Comparison of ENCODE assay signal across 19 mouse cellular contexts in genomic region chr11:114540503-114540902, GRCm38 (mm10).
DNase-seq lines count a peak whose midpoint lies in the region; ATAC-seq and TF ChIP-seq lines count a peak whose summit lies in the region.
"Had no signal": no experiment of that assay in that cellular context is flagged by ENCODE, and none has a peak within 500 bp of the region (broad histone marks: within the 10 kb centered on the region; RNA-seq: fewer than 3 reads in every experiment).

No protein-coding gene starts in this region.

- no peak overlapping the region for H3K4me2 ChIP-seq in intestine, postnatal 0 days (replicated peaks; ENCODE audit: low read depth)
- H3K4me2 ChIP-seq in intestine, embryonic 16.5 days (ENCODE audit: low read depth, low read length): no peak overlapping the region
- H3K4me2 ChIP-seq: hindbrain, embryonic 13.5 days; liver, embryonic 13.5 days; neural tube, embryonic 12.5 days had no signal

- ATAC-seq in intestine, postnatal 0 days: no peak
- ATAC-seq in intestine, embryonic 16.5 days: no peak

- H3K4me3 ChIP-seq in intestine, postnatal 0 days (ENCODE audit: low read depth, low read length): no peak overlapping the region
- H3K4me3 ChIP-seq in intestine, embryonic 16.5 days (ENCODE audit: low read length): no peak overlapping the region
- H3K4me3 ChIP-seq: hindbrain, embryonic 13.5 days; limb, embryonic 10.5 days; liver, embryonic 13.5 days; megakaryocyte, embryonic 14.5 days; neural tube, embryonic 12.5 days had no signal

- H3K9ac ChIP-seq in intestine, postnatal 0 days (ENCODE audit: low read depth, low read length): no peak overlapping the region
- H3K9ac ChIP-seq in intestine, embryonic 16.5 days (ENCODE audit: low read depth, low read length): no peak overlapping the region
- H3K9ac ChIP-seq: hindbrain, embryonic 13.5 days; liver, embryonic 13.5 days; neural tube, embryonic 12.5 days had no signal

- no peaks in the 10 kb centered on the region for H3K9me3 ChIP-seq in intestine, postnatal 0 days (ENCODE audit: control insufficient read depth)
- no peaks in the 10 kb centered on the region for H3K9me3 ChIP-seq in intestine, embryonic 16.5 days (ENCODE audit: control insufficient read depth, low read length)
- H3K9me3 ChIP-seq: hindbrain, embryonic 13.5 days; limb, embryonic 10.5 days; liver, embryonic 13.5 days had no signal

- no peaks in the 10 kb centered on the region for H3K27me3 ChIP-seq in intestine, postnatal 0 days (replicated peaks; ENCODE audit: control insufficient read depth, insufficient read depth, low read length)
- no peaks in the 10 kb centered on the region for H3K27me3 ChIP-seq in intestine, embryonic 16.5 days (replicated peaks; ENCODE audit: control insufficient read depth, insufficient read depth, low read length)
- H3K27me3 ChIP-seq: hindbrain, embryonic 13.5 days; liver, embryonic 13.5 days; neural tube, embryonic 12.5 days had no signal

- peak; percentile 29 for TF ChIP-seq CTCF in intestine, postnatal 0 days (IDR thresholded peaks at IDR 0.05; ENCODE audit: low read depth)

- H3K27ac ChIP-seq in intestine, postnatal 0 days (ENCODE audit: low read depth, low read length): no peak overlapping the region
- no peak overlapping the region for H3K27ac ChIP-seq in intestine, embryonic 16.5 days (ENCODE audit: low read length)
- H3K27ac ChIP-seq: hindbrain, embryonic 13.5 days; limb, embryonic 10.5 days; liver, embryonic 13.5 days; neural tube, embryonic 12.5 days had no signal

- no peaks in the 10 kb centered on the region for H3K36me3 ChIP-seq in intestine, postnatal 0 days (ENCODE audit: control insufficient read depth, insufficient read depth)
- H3K36me3 ChIP-seq in intestine, embryonic 16.5 days (ENCODE audit: control insufficient read depth, insufficient read depth, low read length): no peaks in the 10 kb centered on the region
- H3K36me3 ChIP-seq: hindbrain, embryonic 13.5 days; limb, embryonic 10.5 days; liver, embryonic 13.5 days; neural tube, embryonic 12.5 days had no signal

- 70% methylated on average over 3 of the region's 3 CpGs for WGBS in intestine, postnatal 0 days
- WGBS in intestine, embryonic 16.5 days: 70% methylated on average over 3 of the region's 3 CpGs

- H3K4me1 ChIP-seq in intestine, postnatal 0 days (replicated peaks; ENCODE audit: control insufficient read depth, insufficient read depth, low read length): no peaks in the 10 kb centered on the region
- H3K4me1 ChIP-seq in intestine, embryonic 16.5 days (ENCODE audit: control insufficient read depth, insufficient read depth, low read length): no peaks in the 10 kb centered on the region
- H3K4me1 ChIP-seq: liver, embryonic 13.5 days had no signal

- DNase-seq in 3T3-L1 (ENCODE audit: low read depth, low spot score) (peak; percentile 9), 416B (ENCODE audit: low read depth) (peak; percentile 27), ZHBTc4 (ENCODE audit: low read depth, low spot score) (peak; percentile 80)
- no peak for DNase-seq in urinary bladder, postnatal 14 days (ENCODE audit: low spot score)
- no peak for DNase-seq in spleen, postnatal 36 days (ENCODE audit: low spot score in 2 of 2)
- DNase-seq: adrenal gland, postnatal 14 days; cerebellum, adult 2 months; gastrocnemius, postnatal 10 days; heart, postnatal 14 days; kidney, adult 9 months; liver, embryonic 13.5 days; lung, postnatal 14 days; spleen, adult 18-20 months had no signal

Comparison
In these comparisons a context has a peak if more than half of its experiments do, and no peak if none do; other contexts are left out.
1. DNase-seq: peak in 3T3-L1 (single experiment), 416B (single experiment) and ZHBTc4 (single experiment); none in urinary bladder, postnatal 14 days (single experiment) and spleen, postnatal 36 days (0 of 2).